Mouse (Mus musculus) megakaryocyte, embryonic 14.5 days (primary cell): ENCODE results near the gene Fbxo47. TPM values are rescaled to one million over a fixed set of nuclear protein-coding genes. Genes with fewer than 3 reads are reported as not detected.

Experiments used
- H3K27me3 ChIP-seq: replicated peaks from 2 replicates; pipeline ENCODE3; 2012; ENCODE audit warnings: inconsistent platforms
- H3K36me3 ChIP-seq: replicated peaks from 2 replicates; pipeline ENCODE3; 2012; ENCODE audit warnings: low read length, inconsistent platforms, mixed read lengths
- H3K4me1 ChIP-seq: 2 replicates; pipeline ENCODE4 v1.6.1; 2012; ENCODE audit warnings: inconsistent platforms
- H3K4me3 ChIP-seq: replicated peaks from 2 replicates; pipeline ENCODE3; 2012; ENCODE audit warnings: moderate library complexity, mild to moderate bottlenecking, inconsistent platforms
- H3K9me3 ChIP-seq: 2 replicates; pipeline ENCODE4 v1.6.1; 2012; ENCODE audit warnings: inconsistent platforms
- FLI1 ChIP-seq: IDR thresholded peaks from 2 replicates; pipeline ENCODE4 v1.6.1; 2012; ENCODE audit warnings: low read length, inconsistent platforms, mixed read lengths
- GATA1 ChIP-seq: IDR thresholded peaks from 3 replicates; pipeline ENCODE4 v1.6.1; 2012; ENCODE audit warnings: mixed read lengths, low read length, inconsistent platforms, borderline replicate concordance
- polyA plus RNA-seq: library from polyadenylated mRNA; stranded (reverse); fragments of >175 nt; gene quantifications from 2 replicates; pipeline ENCODE4 v1.2.3, GENCODE M21; 2012; ENCODE audit warnings: low replicate concordance; ENCODE audit not compliant: insufficient read depth

Gene Fbxo47
- polyA plus RNA-seq, 1 experiment: not detected

GRCm38 (mm10) chr11:97836541-97836940 is 47.4 kb downstream of the Fbxo47 start:
- Histone ChIP-seq H3K4me3 (no peak overlapping the region), H3K9me3 (no peaks in the 10 kb centered on the region), H3K4me1 (peaks cover 84% of the 10 kb centered on the region), H3K27me3 (no peaks in the 10 kb centered on the region), H3K36me3 (peaks cover 79% of the 10 kb centered on the region)
- no peak for TF ChIP-seq GATA1
- TF ChIP-seq FLI1: no peak

GRCm38 (mm10) chr11:97833352-97833751 is 50.6 kb downstream of the Fbxo47 start:
- Histone ChIP-seq H3K36me3 (peaks cover 95% of the 10 kb centered on the region), H3K9me3 (no peaks in the 10 kb centered on the region), H3K4me3 (no peak overlapping the region), H3K27me3 (no peaks in the 10 kb centered on the region), H3K4me1 (peaks cover 93% of the 10 kb centered on the region)
- no peak for TF ChIP-seq FLI1
- TF ChIP-seq GATA1: no peak

GRCm38 (mm10) chr11:97832001-97832400 is 52.0 kb downstream of the Fbxo47 start:
- Histone ChIP-seq H3K9me3 (no peaks in the 10 kb centered on the region), H3K4me3 (peak overlapping the region; percentile 44), H3K4me1 (peaks cover 93% of the 10 kb centered on the region), H3K27me3 (no peaks in the 10 kb centered on the region), H3K36me3 (peaks cover 95% of the 10 kb centered on the region)
- TF ChIP-seq FLI1 (no peak), GATA1 (no peak)

- H3K4me3 ChIP-seq: peak overlapping the region; percentile 86
- H3K4me1 ChIP-seq: peaks cover 93% of the 10 kb centered on the region
- peaks cover 95% of the 10 kb centered on the region for H3K36me3 ChIP-seq
These were observed 53.5 kb downstream of the Fbxo47 start for GRCm38 (mm10) chr11:97830501-97830900.

GRCm38 (mm10) chr11:97829913-97830476 is 54.0 kb downstream of the Fbxo47 start:
- TF ChIP-seq FLI1 (0 out of 2 replicates have a peak, but pooled peaks have one; percentile 36), GATA1 (no peak)
- peaks cover 95% of the 10 kb centered on the region for H3K36me3 ChIP-seq
- peak overlapping the region; percentile 86 for H3K4me3 ChIP-seq
- no peaks in the 10 kb centered on the region for H3K27me3 ChIP-seq
- H3K9me3 ChIP-seq: no peaks in the 10 kb centered on the region
- peaks cover 96% of the 10 kb centered on the region for H3K4me1 ChIP-seq

More at GRCm38 (mm10) chr11:97830501-97830900, 53.5 kb downstream of the Fbxo47 start:
- no peak for TF ChIP-seq FLI1
- no peak for TF ChIP-seq GATA1
- Histone ChIP-seq H3K9me3 (no peaks in the 10 kb centered on the region), H3K27me3 (no peaks in the 10 kb centered on the region)

- Histone ChIP-seq H3K4me1 (peaks cover 97% of the 10 kb centered on the region), H3K27me3 (no peaks in the 10 kb centered on the region), H3K4me3 (peak overlapping the region; percentile 80), H3K36me3 (peaks cover 95% of the 10 kb centered on the region), H3K9me3 (no peaks in the 10 kb centered on the region)
- TF ChIP-seq GATA1 (no peak), FLI1 (no peak)
These were observed 54.6 kb downstream of the Fbxo47 start for GRCm38 (mm10) chr11:97829365-97829764.

- TF ChIP-seq GATA1 (no peak), FLI1 (no peak)
- H3K27me3 ChIP-seq: no peaks in the 10 kb centered on the region
- peaks cover 93% of the 10 kb centered on the region for H3K36me3 ChIP-seq
- peaks cover 97% of the 10 kb centered on the region for H3K4me1 ChIP-seq
- no peaks in the 10 kb centered on the region for H3K9me3 ChIP-seq
- H3K4me3 ChIP-seq: peak overlapping the region; percentile 75
These were observed 56.3 kb downstream of the Fbxo47 start for GRCm38 (mm10) chr11:97827654-97828053.

- peak overlapping the region; percentile 10 for H3K4me3 ChIP-seq
- TF ChIP-seq GATA1 (no peak), FLI1 (no peak)
These were observed 57.5 kb downstream of the Fbxo47 start for GRCm38 (mm10) chr11:97826414-97826813.

GRCm38 (mm10) chr11:97825971-97826370 is 58.0 kb downstream of the Fbxo47 start:
- Histone ChIP-seq H3K36me3 (peaks cover 96% of the 10 kb centered on the region), H3K4me1 (peaks cover 97% of the 10 kb centered on the region), H3K27me3 (no peaks in the 10 kb centered on the region), H3K9me3 (no peaks in the 10 kb centered on the region), H3K4me3 (no peak overlapping the region)
- no peak for TF ChIP-seq GATA1
- TF ChIP-seq FLI1: no peak

More at GRCm38 (mm10) chr11:97826414-97826813, 57.5 kb downstream of the Fbxo47 start:
- no peaks in the 10 kb centered on the region for H3K9me3 ChIP-seq
- H3K36me3 ChIP-seq: peaks cover 94% of the 10 kb centered on the region
- H3K27me3 ChIP-seq: no peaks in the 10 kb centered on the region
- peaks cover 97% of the 10 kb centered on the region for H3K4me1 ChIP-seq

- Histone ChIP-seq H3K4me3 (peak overlapping the region; percentile 21), H3K4me1 (peaks cover 97% of the 10 kb centered on the region), H3K27me3 (no peaks in the 10 kb centered on the region), H3K9me3 (no peaks in the 10 kb centered on the region), H3K36me3 (peaks cover 96% of the 10 kb centered on the region)
- no peak for TF ChIP-seq FLI1
- no peak for TF ChIP-seq GATA1
These were observed 58.7 kb downstream of the Fbxo47 start for GRCm38 (mm10) chr11:97825295-97825694.
